Mouse (Mus musculus) embryonic facial prominence, embryonic 10.5 days (tissue): ENCODE data around the gene Pias1. TPM values are rescaled to one million over a fixed set of nuclear protein-coding genes. Genes with fewer than 3 reads are reported as not detected.

Experiments
- DNase-seq: peaks from one replicate; pipeline ENCODE4 v3.0.0-alpha.2; 2017; ENCODE audit warnings: low spot score
- H3K27ac ChIP-seq: fragments of 300-500 bp; sonication (generic); replicated peaks from 2 replicates; pipeline ENCODE4 v1.5.1; 2016; ENCODE audit warnings: mild to moderate bottlenecking
- H3K27me3 ChIP-seq: fragments of 300-500 bp; sonication (generic); replicated peaks from 2 replicates; pipeline ENCODE4 v1.6.1; 2016; ENCODE audit warnings: low read depth, mild to moderate bottlenecking; ENCODE audit not compliant: poor library complexity, severe bottlenecking
- H3K36me3 ChIP-seq: fragments of 300-500 bp; sonication (generic); replicated peaks from 2 replicates; pipeline ENCODE4 v1.6.1; 2016; ENCODE audit warnings: mild to moderate bottlenecking, moderate library complexity
- H3K4me1 ChIP-seq: fragments of 300-500 bp; sonication (generic); 2 replicates; pipeline ENCODE4 v1.6.1; 2016
- H3K4me3 ChIP-seq: fragments of 300-500 bp; sonication (generic); 2 replicates; pipeline ENCODE4 v1.5.1; 2016; ENCODE audit warnings: mild to moderate bottlenecking, moderate library complexity
- H3K9me3 ChIP-seq: fragments of 300-500 bp; sonication (generic); 2 replicates; pipeline ENCODE4 v1.6.1; 2016; ENCODE audit warnings: mild to moderate bottlenecking
- WGBS: fragments of 180-500 bp; shearing (Covaris S2); methylation state at CpG from one replicate; pipeline ENCODE4 v1.1.7; 2016; 5-methylcytosine and 5-hydroxymethylcytosine counted together
- polyA plus RNA-seq: library from polyadenylated mRNA; unstranded; fragments of >200 nt; fragmentation: Nextera tagmentation; extraction: Ambion mirVana; gene quantifications from 2 replicates; pipeline ENCODE4 v1.2.1, GENCODE M21; 2016

The Pias1 gene
- polyA plus RNA-seq, 1 experiment from 2014 or later = 52.1 TPM

- DNase-seq = no peak
- H3K4me3 ChIP-seq = peak overlapping the region; percentile 98
- peaks cover under 1% of the 10 kb centered on the region; the same call in 1 of the 2 replicates for H3K36me3 ChIP-seq
- H3K9me3 ChIP-seq = no peaks in the 10 kb centered on the region
- peak overlapping the region; percentile 96 for H3K27ac ChIP-seq
- 0 out of 2 replicates have a peak, but pooled peaks cover 5% of the 10 kb centered on the region for H3K27me3 ChIP-seq
- peaks cover 23% of the 10 kb centered on the region for H3K4me1 ChIP-seq
- WGBS = 4% methylated on average over 17 of the region's 17 CpGs
These were observed 8.1 kb downstream of the Pias1 start for GRCm38 (mm10) chr9:62979461-62980161.

- 65% methylated on average over 4 of the region's 4 CpGs for WGBS
- no peak for DNase-seq
These were observed 10.6 kb downstream of the Pias1 start for GRCm38 (mm10) chr9:62977152-62977551.

GRCm38 (mm10) chr9:62975830-62976229 lies 11.9 kb downstream of the Pias1 start:
- no peak for DNase-seq
- Histone ChIP-seq H3K4me3 (no peak overlapping the region), H3K9me3 (no peaks in the 10 kb centered on the region), H3K27me3 (no peaks in the 10 kb centered on the region), H3K36me3 (peaks cover 10% of the 10 kb centered on the region; the same call in 1 of the 2 replicates), H3K4me1 (peaks cover 23% of the 10 kb centered on the region), H3K27ac (no peak overlapping the region)
- WGBS = 20% methylated on average over 2 of the region's 2 CpGs

More at GRCm38 (mm10) chr9:62977152-62977551, 10.6 kb downstream of the Pias1 start:
- H3K27ac ChIP-seq = no peak overlapping the region
- peaks cover 26% of the 10 kb centered on the region for H3K4me1 ChIP-seq
- no peaks in the 10 kb centered on the region for H3K9me3 ChIP-seq
- no peak overlapping the region for H3K4me3 ChIP-seq
- H3K36me3 ChIP-seq = peaks cover 4% of the 10 kb centered on the region; the same call in 1 of the 2 replicates
- 0 out of 2 replicates have a peak, but pooled peaks cover 3% of the 10 kb centered on the region for H3K27me3 ChIP-seq

- peaks cover 17% of the 10 kb centered on the region for H3K4me1 ChIP-seq
- no peak for DNase-seq
- no peak overlapping the region for H3K27ac ChIP-seq
- WGBS = 93% methylated on average over 2 of the region's 2 CpGs
- H3K4me3 ChIP-seq = no peak overlapping the region
- H3K27me3 ChIP-seq = no peaks in the 10 kb centered on the region
- H3K9me3 ChIP-seq = no peaks in the 10 kb centered on the region
- H3K36me3 ChIP-seq = peaks cover 10% of the 10 kb centered on the region; the same call in 1 of the 2 replicates
These were observed 13.3 kb downstream of the Pias1 start for GRCm38 (mm10) chr9:62974439-62974838.

- H3K4me1 ChIP-seq = peaks cover 10% of the 10 kb centered on the region
- no peaks in the 10 kb centered on the region for H3K9me3 ChIP-seq
- DNase-seq = peak; percentile 27
- WGBS = 50% methylated on average over 10 of the region's 10 CpGs
- H3K27ac ChIP-seq = no peak overlapping the region
- H3K36me3 ChIP-seq = peaks cover 10% of the 10 kb centered on the region; the same call in 1 of the 2 replicates
- H3K4me3 ChIP-seq = no peak overlapping the region
- no peaks in the 10 kb centered on the region for H3K27me3 ChIP-seq
These were observed 15.5 kb downstream of the Pias1 start for GRCm38 (mm10) chr9:62972073-62972745.

GRCm38 (mm10) chr9:62970345-62970744 lies 17.4 kb downstream of the Pias1 start:
- Histone ChIP-seq H3K4me1 (peaks cover 3% of the 10 kb centered on the region; the same call in 1 of the 2 replicates), H3K27ac (no peak overlapping the region), H3K9me3 (no peaks in the 10 kb centered on the region), H3K4me3 (no peak overlapping the region), H3K36me3 (peaks cover 10% of the 10 kb centered on the region; the same call in 1 of the 2 replicates), H3K27me3 (no peaks in the 10 kb centered on the region)
- no peak for DNase-seq

- DNase-seq = no peak
- H3K4me3 ChIP-seq = no peak overlapping the region
- H3K27ac ChIP-seq = no peak overlapping the region
- whole genome bisulfite sequencing = 96% methylated on average over 3 of the region's 3 CpGs
- 0 out of 2 replicates have a peak, but pooled peaks cover under 1% of the 10 kb centered on the region for H3K36me3 ChIP-seq
- no peaks in the 10 kb centered on the region for H3K27me3 ChIP-seq
- no peaks in the 10 kb centered on the region for H3K4me1 ChIP-seq
- no peaks in the 10 kb centered on the region for H3K9me3 ChIP-seq
These were observed 21.7 kb downstream of the Pias1 start for GRCm38 (mm10) chr9:62966018-62966417.

- no peak overlapping the region for H3K27ac ChIP-seq
- peaks cover 12% of the 10 kb centered on the region for H3K4me1 ChIP-seq
- H3K27me3 ChIP-seq = no peaks in the 10 kb centered on the region
- peaks cover 35% of the 10 kb centered on the region for H3K36me3 ChIP-seq
- no peaks in the 10 kb centered on the region for H3K9me3 ChIP-seq
- no peak for DNase-seq
- H3K4me3 ChIP-seq = no peak overlapping the region
These were observed 35.0 kb downstream of the Pias1 start for GRCm38 (mm10) chr9:62952713-62953112.

- Histone ChIP-seq H3K4me3 (no peak overlapping the region), H3K4me1 (peaks cover 3% of the 10 kb centered on the region; the same call in 1 of the 2 replicates), H3K36me3 (peaks cover 36% of the 10 kb centered on the region), H3K27me3 (no peaks in the 10 kb centered on the region), H3K9me3 (no peaks in the 10 kb centered on the region), H3K27ac (no peak overlapping the region)
- DNase-seq = no peak
- WGBS = 97% methylated on average over 6 of the region's 6 CpGs
These were observed 42.4 kb downstream of the Pias1 start for GRCm38 (mm10) chr9:62945346-62945745.

GRCm38 (mm10) chr9:62944063-62944462 lies 43.7 kb downstream of the Pias1 start:
- peaks cover 3% of the 10 kb centered on the region; the same call in 1 of the 2 replicates for H3K4me1 ChIP-seq
- H3K4me3 ChIP-seq = no peak overlapping the region
- H3K27me3 ChIP-seq = no peaks in the 10 kb centered on the region
- H3K27ac ChIP-seq = no peak overlapping the region
- H3K36me3 ChIP-seq = peaks cover 28% of the 10 kb centered on the region
- 96% methylated on average over 1 of the region's 1 CpGs for WGBS
- H3K9me3 ChIP-seq = no peaks in the 10 kb centered on the region
- DNase-seq = no peak

- H3K27ac ChIP-seq = no peak overlapping the region
- no peaks in the 10 kb centered on the region for H3K9me3 ChIP-seq
- H3K36me3 ChIP-seq = peaks cover 9% of the 10 kb centered on the region; the same call in 1 of the 2 replicates
- H3K4me3 ChIP-seq = no peak overlapping the region
- WGBS = 84% methylated on average over 3 of the region's 3 CpGs
- H3K4me1 ChIP-seq = 0 out of 2 replicates have a peak, but pooled peaks cover 3% of the 10 kb centered on the region
- no peak for DNase-seq
- H3K27me3 ChIP-seq = no peaks in the 10 kb centered on the region
These were observed 46.8 kb downstream of the Pias1 start for GRCm38 (mm10) chr9:62940966-62941365.

- Histone ChIP-seq H3K36me3 (0 out of 2 replicates have a peak, but pooled peaks cover under 1% of the 10 kb centered on the region), H3K27me3 (no peaks in the 10 kb centered on the region), H3K4me3 (no peak overlapping the region), H3K9me3 (no peaks in the 10 kb centered on the region), H3K27ac (no peak overlapping the region), H3K4me1 (0 out of 2 replicates have a peak, but pooled peaks cover 3% of the 10 kb centered on the region)
- no peak for DNase-seq
- WGBS = 91% methylated on average over 5 of the region's 5 CpGs
These were observed 51.9 kb downstream of the Pias1 start for GRCm38 (mm10) chr9:62935854-62936253.
